Mouse (Mus musculus) v-Abl transformed pro-B cells (cell line): ENCODE results near the gene Usb1.

Experiments used
- in situ Hi-C, 2 experiments: fragments of 400-800 bp; cut with MboI; formaldehyde crosslinking; loops; one replicate each; pipeline ENCODE4 v1.15.1; 2025; ENCODE audit not compliant: unreplicated experiment in 2 of 2

Gene Usb1

GRCm38 (mm10) chr8:95396752-95397151 is 64.7 kb downstream of the Usb1 start:
- in situ Hi-C loops: no loop called here
